Mouse (Mus musculus): ENCODE results near the gene Fbxo42. TPM values are rescaled to one million over a fixed set of nuclear protein-coding genes. Genes with fewer than 3 reads are reported as not detected.

Gene Fbxo42
- polyA plus RNA-seq, 1 experiment from 2014 or later = 27.0 TPM

GRCm38 (mm10) chr4:141235537-141236111 lies 87.9 kb downstream of the Fbxo42 start:
- Histone ChIP-seq H3K4me1 (peaks cover 14% of the 10 kb centered on the region), H3K4me2 (replicated peaks) (no peak overlapping the region), H3K27me3 (peaks cover 52% of the 10 kb centered on the region), H3K9me3 (no peaks in the 10 kb centered on the region), H3K4me3 (no peak overlapping the region), H3K27ac (replicated peaks) (no peak overlapping the region), H3K9ac (replicated peaks) (no peak overlapping the region), H3K36me3 (no peaks in the 10 kb centered on the region)
- no peak for ATAC-seq (ENCODE audit: low FRiP score, low read depth)
- WGBS = 79% methylated on average over 6 of the region's 6 CpGs

- no peak overlapping the region for H3K27ac ChIP-seq (replicated peaks)
- no peak overlapping the region for H3K4me3 ChIP-seq
- no peaks in the 10 kb centered on the region for H3K9me3 ChIP-seq
- H3K36me3 ChIP-seq = no peaks in the 10 kb centered on the region
- H3K27me3 ChIP-seq = peaks cover 64% of the 10 kb centered on the region
- H3K4me1 ChIP-seq = peaks cover 17% of the 10 kb centered on the region
- H3K4me2 ChIP-seq (replicated peaks) = no peak overlapping the region
- 83% methylated on average over 3 of the region's 3 CpGs for WGBS
- ATAC-seq (ENCODE audit: low FRiP score, low read depth) = no peak
- H3K9ac ChIP-seq (replicated peaks) = no peak overlapping the region
Observed at GRCm38 (mm10) chr4:141236856-141237255, 89.1 kb downstream of the Fbxo42 start.

- H3K27me3 ChIP-seq = peaks cover 77% of the 10 kb centered on the region
- H3K36me3 ChIP-seq = no peaks in the 10 kb centered on the region
- peak overlapping the region; percentile 36 for H3K4me3 ChIP-seq
- no peak overlapping the region for H3K27ac ChIP-seq (replicated peaks)
- peaks cover 31% of the 10 kb centered on the region for H3K4me1 ChIP-seq
- WGBS = 4% methylated on average over 20 of the region's 20 CpGs
- H3K4me2 ChIP-seq (replicated peaks) = peak overlapping the region; percentile 61
- no peaks in the 10 kb centered on the region for H3K9me3 ChIP-seq
- H3K9ac ChIP-seq (replicated peaks) = peak overlapping the region; percentile 43; the same call in 1 of the 2 replicates
- ATAC-seq (ENCODE audit: low FRiP score, low read depth) = peak; percentile 5
Observed at GRCm38 (mm10) chr4:141238492-141239387, 91.0 kb downstream of the Fbxo42 start.

- Histone ChIP-seq H3K9me3 (no peaks in the 10 kb centered on the region), H3K4me2 (replicated peaks) (peak within 1 kb of the TSS; percentile 61), H3K27me3 (peaks cover 85% of the 10 kb centered on the region), H3K27ac (replicated peaks) (no peak within 1 kb of the TSS), H3K4me3 (peak within 1 kb of the TSS; percentile 36), H3K4me1 (peaks cover 35% of the 10 kb centered on the region), H3K36me3 (no peaks in the 10 kb centered on the region), H3K9ac (replicated peaks) (peak within 1 kb of the TSS; percentile 43; the same call in 1 of the 2 replicates)
- ATAC-seq (ENCODE audit: low FRiP score, low read depth) = peak; percentile 90
- 2% methylated on average over 31 of the region's 31 CpGs for WGBS
Observed at GRCm38 (mm10) chr4:141239388-141240125, 91.8 kb downstream of the Fbxo42 start, which contains the start of gene Arhgef19. TSS of gene Arhgef19 (plus strand) at chr4:141239499.

- Histone ChIP-seq H3K9me3 (no peaks in the 10 kb centered on the region), H3K4me3 (no peak overlapping the region), H3K4me1 (peaks cover 43% of the 10 kb centered on the region), H3K27ac (replicated peaks) (no peak overlapping the region), H3K27me3 (peaks cover 95% of the 10 kb centered on the region), H3K4me2 (replicated peaks) (0 out of 2 replicates have a peak overlapping the region, but pooled peaks have one; percentile 4), H3K9ac (replicated peaks) (no peak overlapping the region), H3K36me3 (no peaks in the 10 kb centered on the region)
- WGBS = 3% methylated on average over 14 of the region's 14 CpGs
- ATAC-seq (ENCODE audit: low FRiP score, low read depth) = no peak
Observed at GRCm38 (mm10) chr4:141240617-141241016, 92.9 kb downstream of the Fbxo42 start.

- Histone ChIP-seq H3K4me3 (no peak overlapping the region), H3K27me3 (peaks cover 98% of the 10 kb centered on the region), H3K4me1 (peaks cover 53% of the 10 kb centered on the region), H3K9me3 (no peaks in the 10 kb centered on the region), H3K27ac (replicated peaks) (no peak overlapping the region), H3K9ac (replicated peaks) (no peak overlapping the region), H3K36me3 (no peaks in the 10 kb centered on the region), H3K4me2 (replicated peaks) (no peak overlapping the region)
- ATAC-seq (ENCODE audit: low FRiP score, low read depth) = no peak
- 29% methylated on average over 15 of the region's 15 CpGs for WGBS
Observed at GRCm38 (mm10) chr4:141241861-141242260, 94.1 kb downstream of the Fbxo42 start.

- no peaks in the 10 kb centered on the region for H3K9me3 ChIP-seq
- whole genome bisulfite sequencing = 5% methylated on average over 11 of the region's 11 CpGs
- H3K36me3 ChIP-seq = no peaks in the 10 kb centered on the region
Observed at GRCm38 (mm10) chr4:141242651-141243241, 95.0 kb downstream of the Fbxo42 start.

GRCm38 (mm10) chr4:141243636-141244035 lies 95.9 kb downstream of the Fbxo42 start:
- H3K4me1 ChIP-seq = peaks cover 70% of the 10 kb centered on the region
- no peak overlapping the region for H3K27ac ChIP-seq (replicated peaks)
- no peak overlapping the region for H3K4me3 ChIP-seq
- no peak overlapping the region for H3K9ac ChIP-seq (replicated peaks)
- WGBS = 71% methylated on average over 5 of the region's 5 CpGs
- no peak overlapping the region for H3K4me2 ChIP-seq (replicated peaks)
- no peaks in the 10 kb centered on the region for H3K9me3 ChIP-seq
- ATAC-seq (ENCODE audit: low FRiP score, low read depth) = no peak
- peaks cover 100% of the 10 kb centered on the region for H3K27me3 ChIP-seq
- no peaks in the 10 kb centered on the region for H3K36me3 ChIP-seq

More at GRCm38 (mm10) chr4:141242651-141243241, 95.0 kb downstream of the Fbxo42 start:
- H3K27ac ChIP-seq (replicated peaks) = no peak overlapping the region
- no peak for ATAC-seq (ENCODE audit: low FRiP score, low read depth)
- H3K9ac ChIP-seq (replicated peaks) = no peak overlapping the region
- no peak overlapping the region for H3K4me3 ChIP-seq
- H3K4me2 ChIP-seq (replicated peaks) = no peak overlapping the region
- peaks cover 99% of the 10 kb centered on the region for H3K27me3 ChIP-seq
- peaks cover 62% of the 10 kb centered on the region for H3K4me1 ChIP-seq

GRCm38 (mm10) chr4:141244401-141244800 lies 96.7 kb downstream of the Fbxo42 start:
- peak overlapping the region; percentile 28; the same call in 1 of the 2 replicates for H3K4me2 ChIP-seq (replicated peaks)
- WGBS = 38% methylated on average over 5 of the region's 5 CpGs
- ATAC-seq (ENCODE audit: low FRiP score, low read depth) = no peak
- H3K4me3 ChIP-seq = no peak overlapping the region
- H3K4me1 ChIP-seq = peaks cover 67% of the 10 kb centered on the region
- no peak overlapping the region for H3K9ac ChIP-seq (replicated peaks)
- H3K27ac ChIP-seq (replicated peaks) = peak overlapping the region; percentile 68
- H3K9me3 ChIP-seq = no peaks in the 10 kb centered on the region
- H3K27me3 ChIP-seq = peaks cover 100% of the 10 kb centered on the region
- H3K36me3 ChIP-seq = no peaks in the 10 kb centered on the region

- 7% methylated on average over 9 of the region's 9 CpGs for WGBS
Observed at GRCm38 (mm10) chr4:141244931-141245425, 97.3 kb downstream of the Fbxo42 start.

More at GRCm38 (mm10) chr4:141244931-141245425, 97.3 kb downstream of the Fbxo42 start:
- no peak overlapping the region for H3K4me3 ChIP-seq
- peak overlapping the region; percentile 28; the same call in 1 of the 2 replicates for H3K4me2 ChIP-seq (replicated peaks)
- H3K4me1 ChIP-seq = peaks cover 62% of the 10 kb centered on the region
- H3K27me3 ChIP-seq = peaks cover 99% of the 10 kb centered on the region
- no peaks in the 10 kb centered on the region for H3K9me3 ChIP-seq
- H3K27ac ChIP-seq (replicated peaks) = peak overlapping the region; percentile 68
- ATAC-seq (ENCODE audit: low FRiP score, low read depth) = peak; percentile 21
- no peak overlapping the region; the same call in 1 of the 2 replicates for H3K9ac ChIP-seq (replicated peaks)
- no peaks in the 10 kb centered on the region for H3K36me3 ChIP-seq

All from midbrain, embryonic 12.5 days (tissue).